Mouse (Mus musculus) forebrain, embryonic 13.5 days (tissue): ENCODE data around the gene Bcl7b. TPM values are rescaled to one million over a fixed set of nuclear protein-coding genes. Genes with fewer than 3 reads are reported as not detected.

Experiments
- ATAC-seq: fragments of 200-750 bp; cut with Nextera tagmentation; 2 replicates; pipeline ENCODE4 v1.8.0; 2017
- H3K27ac ChIP-seq: fragments of 300-500 bp; sonication (generic); 2 replicates; pipeline ENCODE4 v1.5.1; 2015; ENCODE audit warnings: inconsistent platforms, mild to moderate bottlenecking, moderate library complexity
- H3K27me3 ChIP-seq: fragments of 300-500 bp; sonication (generic); 2 replicates; pipeline ENCODE4 v1.6.1; 2015; ENCODE audit warnings: mild to moderate bottlenecking, inconsistent platforms
- H3K36me3 ChIP-seq: fragments of 300-500 bp; sonication (generic); 2 replicates; pipeline ENCODE4 v1.6.1; 2015; ENCODE audit warnings: mild to moderate bottlenecking, inconsistent platforms; ENCODE audit not compliant: poor library complexity, severe bottlenecking
- H3K4me1 ChIP-seq: fragments of 300-500 bp; sonication (generic); 2 replicates; pipeline ENCODE4 v1.6.1; 2015; ENCODE audit warnings: inconsistent platforms
- H3K4me2 ChIP-seq: fragments of 300-500 bp; sonication (generic); 2 replicates; pipeline ENCODE4 v1.6.1; 2015; ENCODE audit warnings: inconsistent platforms, mild to moderate bottlenecking, moderate library complexity
- H3K4me3 ChIP-seq: fragments of 300-500 bp; sonication (generic); 2 replicates; pipeline ENCODE4 v1.5.1; 2015; ENCODE audit warnings: mild to moderate bottlenecking, inconsistent platforms
- H3K9ac ChIP-seq: fragments of 300-500 bp; sonication (generic); 2 replicates; pipeline ENCODE4 v1.6.1; 2015; ENCODE audit warnings: mild to moderate bottlenecking, inconsistent platforms
- H3K9me3 ChIP-seq: fragments of 300-500 bp; sonication (generic); replicated peaks from 2 replicates; pipeline ENCODE4 v1.6.1; 2016; ENCODE audit warnings: inconsistent platforms
- WGBS: fragments of 180-500 bp; shearing (Covaris S2); methylation state at CpG from one replicate; pipeline ENCODE4 v1.1.7; 2015; 5-methylcytosine and 5-hydroxymethylcytosine counted together
- polyA plus RNA-seq: library from polyadenylated mRNA; unstranded; fragments of >200 nt; fragmentation: Nextera tagmentation; extraction: Ambion mirVana; gene quantifications from 2 replicates; pipeline ENCODE4 v1.2.1, GENCODE M21; 2015

The Bcl7b gene
- 48.9 and 50.8 TPM in 2 replicates for polyA plus RNA-seq

DNA sequence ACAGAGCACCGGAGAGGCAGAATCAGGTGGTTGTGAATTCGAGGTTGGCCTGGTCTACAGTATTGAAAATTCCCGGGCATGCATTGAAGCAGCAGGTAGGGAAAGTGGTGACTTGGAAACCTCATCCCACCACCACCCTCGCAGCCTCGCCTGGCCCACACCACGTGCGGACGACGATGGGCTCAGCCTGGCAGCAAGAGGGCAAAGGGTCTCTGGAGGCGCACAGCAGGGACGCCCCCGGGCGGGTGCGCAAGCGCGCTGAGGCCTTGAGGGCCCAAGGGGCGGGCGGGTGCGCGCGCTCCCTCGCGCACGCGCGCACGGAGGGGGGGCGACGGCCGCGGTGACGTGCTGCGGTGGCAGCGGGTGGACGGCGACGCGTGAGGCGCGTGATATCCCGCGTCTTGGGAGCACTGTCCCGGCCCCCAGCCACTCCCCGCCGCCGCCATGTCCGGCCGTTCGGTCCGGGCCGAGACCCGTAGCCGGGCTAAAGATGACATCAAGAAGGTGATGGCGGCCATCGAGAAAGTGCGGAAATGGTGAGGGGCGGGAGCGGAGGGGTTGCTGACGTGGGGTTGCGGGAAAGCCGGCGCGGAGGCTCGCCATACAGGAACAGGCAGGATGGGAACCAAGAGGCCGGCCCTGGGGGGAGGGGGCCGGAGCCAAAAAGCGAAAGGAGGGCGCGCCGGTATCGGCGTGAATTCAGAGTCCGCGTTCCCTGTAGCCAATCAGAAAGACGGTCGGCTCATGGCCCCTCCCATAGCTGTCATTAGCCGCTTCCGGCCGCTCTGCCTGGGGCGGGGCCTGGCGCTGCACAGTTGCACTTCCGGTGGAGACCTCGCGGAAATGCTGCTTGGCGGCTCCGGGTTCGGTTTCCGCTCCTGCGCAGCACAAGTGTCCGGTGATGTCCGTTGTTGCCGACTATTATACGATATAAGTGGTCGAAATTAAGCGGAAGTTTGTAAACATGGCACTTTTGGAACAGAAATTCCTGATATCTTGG, at the start of gene Bcl7b:
Gene Bcl7b, plus strand, starts transcription at position 221 of the 1,000 bp plus-strand sequence.
- peaks cover 14% of the 10 kb centered on the region for H3K4me1 ChIP-seq
- H3K27ac ChIP-seq: peak within 1 kb of the TSS; percentile 99
- peak within 1 kb of the TSS; percentile 81 for H3K4me2 ChIP-seq
- H3K27me3 ChIP-seq: no peaks in the 10 kb centered on the region
- peak within 1 kb of the TSS; percentile 61 for H3K4me3 ChIP-seq
- 3% methylated on average over 89 of the region's 95 CpGs for WGBS
- ATAC-seq: peak; percentile 99
- no peaks in the 10 kb centered on the region for H3K9me3 ChIP-seq
- peak within 1 kb of the TSS; percentile 82 for H3K9ac ChIP-seq
- peaks cover 23% of the 10 kb centered on the region for H3K36me3 ChIP-seq

DNA sequence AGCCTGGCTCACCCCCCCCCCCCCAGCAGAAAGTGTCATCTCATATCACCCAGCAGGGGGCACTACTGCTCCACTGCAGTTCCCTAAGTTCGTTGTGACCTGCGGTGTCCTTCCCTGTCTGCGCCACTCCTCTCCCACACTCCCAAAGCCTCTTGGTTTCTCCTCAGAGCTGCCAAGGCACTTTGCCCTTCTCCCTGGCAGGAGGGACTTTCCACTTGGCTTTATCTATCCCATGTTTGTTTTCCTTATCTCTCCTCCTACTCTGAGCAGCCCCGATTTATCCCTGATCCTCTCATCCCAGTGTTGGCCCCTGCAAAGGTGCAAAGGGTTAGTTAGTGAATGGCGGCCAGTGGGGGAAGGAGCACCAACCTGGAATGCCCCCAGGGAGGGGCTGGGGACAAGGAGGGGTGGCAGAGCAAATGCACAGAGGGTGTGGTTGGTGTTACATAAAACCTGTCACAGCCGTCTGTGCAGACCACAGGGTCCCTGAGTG, 49.4 kb upstream of the Bcl7b start:
- WGBS: 27% methylated on average over 6 of the region's 6 CpGs
- Histone ChIP-seq H3K9ac (no peak overlapping the region), H3K4me2 (no peak overlapping the region), H3K4me3 (no peak overlapping the region), H3K27ac (no peak overlapping the region), H3K4me1 (no peaks in the 10 kb centered on the region), H3K36me3 (no peaks in the 10 kb centered on the region), H3K9me3 (no peaks in the 10 kb centered on the region), H3K27me3 (peaks cover 17% of the 10 kb centered on the region)
- ATAC-seq: 0 out of 2 replicates have a peak, but pooled peaks have one; percentile 8

DNA sequence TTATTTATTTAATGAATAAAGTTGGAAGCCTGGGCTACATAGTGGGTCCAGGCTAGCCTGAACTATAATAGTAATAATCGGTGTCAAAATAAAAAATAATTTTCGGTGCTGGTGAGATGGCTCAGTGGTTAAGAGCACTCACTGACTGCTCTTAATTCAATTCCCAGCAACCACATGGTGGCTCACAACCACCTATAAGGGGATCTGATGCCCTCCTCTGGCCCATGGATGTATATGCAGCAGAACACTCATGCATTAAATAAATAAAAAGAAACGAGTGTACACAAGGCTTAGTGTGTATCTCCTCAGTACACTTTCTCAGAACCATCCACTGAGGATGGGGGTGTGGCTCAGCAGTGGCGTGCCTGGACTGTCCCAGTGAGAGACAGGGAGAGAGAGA, 47.3 kb upstream of the Bcl7b start:
- H3K4me1 ChIP-seq: no peaks in the 10 kb centered on the region
- ATAC-seq: no peak
- H3K4me3 ChIP-seq: no peak overlapping the region
- H3K27ac ChIP-seq: no peak overlapping the region
- no peak overlapping the region for H3K4me2 ChIP-seq
- WGBS: 71% methylated on average over 4 of the region's 4 CpGs
- H3K9me3 ChIP-seq: no peaks in the 10 kb centered on the region
- H3K27me3 ChIP-seq: peaks cover 18% of the 10 kb centered on the region
- no peak overlapping the region for H3K9ac ChIP-seq
- H3K36me3 ChIP-seq: no peaks in the 10 kb centered on the region

- no peak for ATAC-seq
- Histone ChIP-seq H3K36me3 (no peaks in the 10 kb centered on the region), H3K9ac (no peak overlapping the region)
Observed at GRCm38 (mm10) chr5:135126121-135126520, 42.0 kb upstream of the Bcl7b start.

DNA sequence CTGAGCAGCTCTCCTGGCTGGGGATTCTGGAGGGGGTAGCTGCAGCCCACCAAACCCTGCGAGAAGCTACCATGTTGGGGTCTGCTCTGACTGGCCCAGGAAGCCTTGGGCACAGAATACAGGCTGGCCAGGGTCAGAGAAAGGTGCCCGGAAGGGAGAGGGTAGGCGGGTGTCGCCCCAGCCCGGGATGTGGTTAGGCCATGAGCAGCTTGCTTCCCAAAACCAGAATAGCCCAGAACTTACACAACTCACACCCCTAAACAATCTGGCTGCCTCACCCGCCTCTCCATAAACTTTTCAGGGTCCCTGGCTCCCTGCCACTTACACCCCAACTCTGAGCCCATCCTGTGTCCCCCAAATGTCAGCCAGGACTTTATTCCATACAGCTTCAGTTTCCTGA, 40.4 kb upstream of the Bcl7b start:
- Histone ChIP-seq H3K4me3 (no peak overlapping the region), H3K4me1 (no peaks in the 10 kb centered on the region), H3K9me3 (no peaks in the 10 kb centered on the region), H3K4me2 (no peak overlapping the region), H3K27ac (no peak overlapping the region), H3K36me3 (no peaks in the 10 kb centered on the region), H3K9ac (no peak overlapping the region), H3K27me3 (peaks cover 33% of the 10 kb centered on the region)
- WGBS: 74% methylated on average over 6 of the region's 6 CpGs
- no peak for ATAC-seq

More at GRCm38 (mm10) chr5:135126121-135126520, 42.0 kb upstream of the Bcl7b start:
- Histone ChIP-seq H3K27me3 (peaks cover 32% of the 10 kb centered on the region), H3K9me3 (no peaks in the 10 kb centered on the region), H3K27ac (no peak overlapping the region), H3K4me2 (no peak overlapping the region), H3K4me1 (no peaks in the 10 kb centered on the region), H3K4me3 (no peak overlapping the region)
- WGBS: 68% methylated on average over 6 of the region's 6 CpGs

DNA sequence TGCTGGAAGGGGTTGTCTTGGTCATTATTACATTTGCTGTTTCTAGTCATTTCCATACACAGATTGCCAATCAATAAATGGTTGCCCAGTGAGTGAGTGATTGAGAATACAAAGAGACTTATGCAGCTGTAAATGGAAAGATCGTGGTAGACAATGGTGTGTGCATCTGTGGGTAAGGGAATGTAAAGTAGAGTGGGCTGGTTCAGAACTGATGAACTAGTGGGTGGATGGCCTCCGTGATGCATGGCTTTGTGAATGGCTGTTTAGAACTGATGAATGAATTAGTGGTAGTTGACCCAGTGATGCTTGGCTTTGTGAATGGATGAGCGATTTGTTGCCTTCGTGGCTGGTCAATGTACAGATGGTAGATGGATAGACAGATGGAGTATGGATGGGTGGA, 38.3 kb upstream of the Bcl7b start:
- peaks cover 51% of the 10 kb centered on the region for H3K27me3 ChIP-seq

GRCm38 (mm10) chr5:135133736-135134405, 34.2 kb upstream of the Bcl7b start:
- Histone ChIP-seq H3K36me3 (no peaks in the 10 kb centered on the region), H3K27ac (no peak overlapping the region), H3K4me2 (peak overlapping the region; percentile 47), H3K4me3 (peak overlapping the region; percentile 16), H3K27me3 (peaks cover 54% of the 10 kb centered on the region), H3K4me1 (peaks cover 10% of the 10 kb centered on the region), H3K9ac (no peak overlapping the region), H3K9me3 (no peaks in the 10 kb centered on the region)
- no peak for ATAC-seq
- 9% methylated on average over 26 of the region's 26 CpGs for WGBS

More for the DNA sequence above, 38.3 kb upstream of the Bcl7b start:
- no peak overlapping the region for H3K4me3 ChIP-seq
- no peak for ATAC-seq
- no peak overlapping the region for H3K27ac ChIP-seq
- WGBS: 90% methylated on average over 4 of the region's 4 CpGs
- no peaks in the 10 kb centered on the region for H3K36me3 ChIP-seq
- no peak overlapping the region for H3K4me2 ChIP-seq
- peaks cover 10% of the 10 kb centered on the region for H3K4me1 ChIP-seq
- no peaks in the 10 kb centered on the region for H3K9me3 ChIP-seq
- no peak overlapping the region for H3K9ac ChIP-seq

DNA sequence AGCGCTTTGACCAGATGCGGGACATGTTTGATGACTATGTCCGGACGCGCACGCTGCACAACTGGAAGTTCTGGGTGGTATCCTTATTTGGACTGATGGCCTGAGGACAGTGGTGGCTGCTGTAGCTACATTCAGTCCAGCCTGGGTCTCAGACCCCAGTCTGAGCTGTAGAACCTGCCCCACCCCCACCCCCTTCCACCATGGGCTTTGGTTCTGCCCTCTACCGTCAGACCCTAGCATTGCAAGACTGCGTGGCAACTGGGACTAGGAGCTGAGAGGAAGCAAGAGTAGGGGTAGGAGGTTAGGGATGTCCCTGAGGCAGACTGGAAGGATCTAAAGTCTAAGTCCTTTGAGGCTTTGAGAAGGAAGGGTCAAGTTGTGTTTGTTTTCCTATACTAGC, 33.5 kb upstream of the Bcl7b start:
- Histone ChIP-seq H3K27me3 (peaks cover 53% of the 10 kb centered on the region), H3K4me1 (peaks cover 10% of the 10 kb centered on the region), H3K36me3 (no peaks in the 10 kb centered on the region), H3K4me2 (peak overlapping the region; percentile 47), H3K9ac (no peak overlapping the region), H3K27ac (no peak overlapping the region), H3K9me3 (no peaks in the 10 kb centered on the region), H3K4me3 (peak overlapping the region; percentile 16)
- 2% methylated on average over 8 of the region's 8 CpGs for WGBS
- no peak for ATAC-seq

- 86% methylated on average over 2 of the region's 2 CpGs for WGBS
- Histone ChIP-seq H3K27me3 (peaks cover 7% of the 10 kb centered on the region), H3K9me3 (no peaks in the 10 kb centered on the region), H3K27ac (no peak overlapping the region), H3K4me3 (no peak overlapping the region), H3K4me1 (no peaks in the 10 kb centered on the region), H3K9ac (no peak overlapping the region), H3K4me2 (no peak overlapping the region), H3K36me3 (no peaks in the 10 kb centered on the region)
- ATAC-seq: no peak
Observed at GRCm38 (mm10) chr5:135139881-135140280, 28.2 kb upstream of the Bcl7b start.

GRCm38 (mm10) chr5:135144469-135144868, 23.6 kb upstream of the Bcl7b start:
- no peaks in the 10 kb centered on the region for H3K36me3 ChIP-seq
- no peaks in the 10 kb centered on the region for H3K9me3 ChIP-seq
- H3K27ac ChIP-seq: no peak overlapping the region
- ATAC-seq: no peak
- no peak overlapping the region for H3K9ac ChIP-seq
- no peak overlapping the region for H3K4me3 ChIP-seq
- peaks cover 10% of the 10 kb centered on the region for H3K4me1 ChIP-seq
- 67% methylated on average over 4 of the region's 4 CpGs for WGBS
- H3K4me2 ChIP-seq: no peak overlapping the region
- no peaks in the 10 kb centered on the region for H3K27me3 ChIP-seq

DNA sequence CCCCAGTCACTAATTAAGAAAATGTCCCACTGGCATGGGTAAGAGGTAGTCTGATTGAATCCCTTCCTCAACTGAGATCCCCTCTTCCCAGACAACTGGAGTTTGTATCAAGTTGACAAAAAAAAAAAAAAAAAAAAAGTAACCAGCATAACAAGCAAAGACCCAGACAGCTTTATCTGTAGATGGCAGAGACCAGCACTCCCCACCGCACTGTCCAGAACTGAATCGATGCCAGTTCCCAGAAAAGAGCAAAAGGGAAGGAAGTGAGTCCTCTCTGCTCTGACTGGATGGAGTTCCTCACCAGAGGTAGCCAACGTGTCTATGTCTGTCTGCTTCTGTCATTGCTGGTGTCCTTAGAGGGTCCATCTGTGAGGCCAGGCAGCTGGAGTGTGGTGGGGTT, 22.6 kb upstream of the Bcl7b start:
- no peaks in the 10 kb centered on the region for H3K27me3 ChIP-seq
- H3K9me3 ChIP-seq: no peaks in the 10 kb centered on the region
- no peaks in the 10 kb centered on the region for H3K36me3 ChIP-seq
- no peak overlapping the region for H3K4me3 ChIP-seq
- H3K4me1 ChIP-seq: peaks cover 18% of the 10 kb centered on the region
- no peak overlapping the region for H3K4me2 ChIP-seq
- no peak overlapping the region for H3K27ac ChIP-seq
- no peak for ATAC-seq
- H3K9ac ChIP-seq: no peak overlapping the region
- WGBS: 88% methylated on average over 3 of the region's 3 CpGs

- no peak for ATAC-seq
- Histone ChIP-seq H3K4me2 (no peak overlapping the region), H3K9ac (no peak overlapping the region), H3K4me3 (no peak overlapping the region), H3K36me3 (no peaks in the 10 kb centered on the region), H3K27me3 (no peaks in the 10 kb centered on the region), H3K4me1 (peaks cover 18% of the 10 kb centered on the region), H3K27ac (no peak overlapping the region), H3K9me3 (no peaks in the 10 kb centered on the region)
Observed at GRCm38 (mm10) chr5:135145955-135146354, 22.1 kb upstream of the Bcl7b start.
